Mouse (Mus musculus): ENCODE results near the gene Polr3e. TPM values are rescaled to one million over a fixed set of nuclear protein-coding genes. Genes with fewer than 3 reads are reported as not detected.

Polr3e gene
- polyA plus RNA-seq, 1 experiment from 2014 or later: 23.4 TPM

DNA sequence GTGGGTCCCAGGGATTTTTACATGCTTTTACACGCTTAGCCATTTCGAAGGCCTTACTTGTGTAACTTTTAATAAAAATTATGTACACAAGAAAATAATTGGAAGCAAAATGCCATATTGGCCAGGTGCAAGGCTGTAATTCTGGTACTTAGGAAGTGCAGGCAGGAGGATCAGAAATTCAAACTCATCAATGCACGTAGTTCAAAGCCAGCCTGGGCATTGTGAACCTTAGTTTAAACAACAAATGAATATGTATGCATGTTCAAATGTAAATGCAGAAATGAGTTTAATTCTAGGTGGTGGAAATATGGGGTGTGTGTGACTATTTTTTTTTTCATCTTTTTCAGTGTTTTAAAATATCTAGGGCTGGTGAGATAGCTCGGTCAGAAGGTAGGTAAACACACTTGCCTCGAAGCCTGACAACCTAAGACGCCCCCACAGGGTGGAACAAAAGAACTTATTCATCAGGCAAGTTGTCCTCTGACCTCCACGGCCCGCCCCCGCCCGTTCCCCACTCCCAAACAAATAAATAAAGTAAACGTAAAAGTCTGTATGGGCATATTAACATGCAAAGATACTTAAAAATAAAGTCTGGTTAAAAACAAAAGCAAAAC, 1.2 kb upstream of the Polr3e start:
- Histone ChIP-seq H3K9ac (replicated peaks) (no peak overlapping the region), H3K27ac (replicated peaks) (no peak overlapping the region), H3K36me3 (no peaks in the 10 kb centered on the region), H3K27me3 (replicated peaks) (no peaks in the 10 kb centered on the region), H3K4me1 (peaks cover 18% of the 10 kb centered on the region), H3K4me3 (replicated peaks) (no peak overlapping the region), H3K9me3 (replicated peaks) (no peaks in the 10 kb centered on the region), H3K4me2 (peak overlapping the region; percentile 72; the same call in 1 of the 2 replicates)
- ATAC-seq (ENCODE audit: low FRiP score): no peak
- WGBS: 24% methylated on average over 11 of the region's 11 CpGs

DNA sequence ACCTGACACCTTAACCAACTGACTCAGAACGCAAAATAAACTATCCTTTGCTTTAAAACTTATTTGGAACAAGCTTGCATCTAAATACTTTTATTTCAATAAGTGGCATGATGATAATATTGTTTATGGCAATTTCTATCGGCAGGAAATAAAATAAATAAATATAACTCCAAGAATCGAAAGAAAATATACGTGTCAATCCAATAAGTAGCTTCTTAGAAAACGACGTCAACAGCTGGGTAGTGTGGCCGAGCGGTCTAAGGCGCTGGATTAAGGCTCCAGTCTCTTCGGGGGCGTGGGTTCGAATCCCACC, 309 bp upstream of the Polr3e start:
- Histone ChIP-seq H3K4me3 (replicated peaks) (peak overlapping the region; percentile 97), H3K36me3 (no peaks in the 10 kb centered on the region), H3K4me1 (peaks cover 18% of the 10 kb centered on the region), H3K9me3 (replicated peaks) (no peaks in the 10 kb centered on the region), H3K9ac (replicated peaks) (no peak overlapping the region), H3K4me2 (peak overlapping the region; percentile 72), H3K27me3 (replicated peaks) (no peaks in the 10 kb centered on the region), H3K27ac (replicated peaks) (no peak overlapping the region)
- ATAC-seq (ENCODE audit: low FRiP score): no peak
- WGBS: 10% methylated on average over 12 of the region's 12 CpGs

DNA sequence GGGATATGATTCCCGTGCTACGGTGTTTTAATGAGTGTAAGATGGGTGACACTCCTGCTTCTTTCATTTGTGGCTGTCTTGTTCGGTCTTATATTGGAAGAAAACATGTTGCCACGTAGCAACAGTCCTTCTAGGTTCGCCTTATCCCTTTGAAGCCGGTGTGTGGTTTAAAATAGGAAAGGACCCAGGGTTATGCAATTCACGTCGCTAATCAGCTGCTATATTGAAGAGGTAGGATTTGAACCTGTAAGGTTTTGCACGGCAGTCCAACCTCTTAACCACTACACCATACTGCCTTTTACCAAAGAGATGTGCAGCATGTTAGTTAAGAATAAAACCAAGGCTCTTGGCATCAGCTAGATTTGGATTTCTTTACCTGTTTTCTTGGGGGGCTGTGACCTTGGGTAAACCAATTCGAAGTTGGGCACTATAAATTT, 1.0 kb downstream of the Polr3e start:
- H3K36me3 ChIP-seq: no peaks in the 10 kb centered on the region
- no peaks in the 10 kb centered on the region for H3K9me3 ChIP-seq (replicated peaks)
- peak overlapping the region; percentile 86 for H3K27ac ChIP-seq (replicated peaks)
- WGBS: 7% methylated on average over 10 of the region's 10 CpGs
- peak overlapping the region; percentile 72 for H3K4me2 ChIP-seq
- peaks cover 18% of the 10 kb centered on the region for H3K4me1 ChIP-seq
- peak overlapping the region; percentile 84 for H3K9ac ChIP-seq (replicated peaks)
- no peaks in the 10 kb centered on the region for H3K27me3 ChIP-seq (replicated peaks)
- peak overlapping the region; percentile 97 for H3K4me3 ChIP-seq (replicated peaks)
- peak; percentile 66 for ATAC-seq (ENCODE audit: low FRiP score)

DNA sequence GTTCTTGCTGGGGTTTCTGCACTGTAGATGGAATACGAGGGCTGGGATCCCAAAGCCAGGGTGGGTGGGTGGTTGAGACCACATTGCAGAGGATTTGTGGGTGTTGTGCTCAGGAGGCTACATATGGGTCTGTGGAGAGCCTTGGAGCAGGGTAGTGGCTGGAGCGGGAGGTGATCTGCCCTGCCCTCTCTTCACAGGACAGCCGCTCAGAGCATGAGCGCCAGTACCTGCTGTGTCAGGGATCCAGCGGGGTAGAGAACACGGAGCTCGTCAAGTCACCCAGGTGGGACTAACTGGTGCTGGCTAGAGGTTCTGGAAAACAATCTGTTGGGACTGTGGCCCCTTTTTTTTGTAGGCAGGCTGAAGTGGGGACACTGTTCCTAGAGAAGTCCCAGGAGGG, 15.6 kb downstream of the Polr3e start:
- no peak overlapping the region for H3K4me2 ChIP-seq
- H3K9me3 ChIP-seq (replicated peaks): no peaks in the 10 kb centered on the region
- peaks cover 88% of the 10 kb centered on the region for H3K36me3 ChIP-seq
- no peak overlapping the region for H3K4me3 ChIP-seq (replicated peaks)
- 96% methylated on average over 7 of the region's 7 CpGs for WGBS
- no peak overlapping the region for H3K9ac ChIP-seq (replicated peaks)
- no peak for ATAC-seq (ENCODE audit: low FRiP score)
- H3K4me1 ChIP-seq: no peaks in the 10 kb centered on the region
- no peak overlapping the region for H3K27ac ChIP-seq (replicated peaks)
- no peaks in the 10 kb centered on the region for H3K27me3 ChIP-seq (replicated peaks)

DNA sequence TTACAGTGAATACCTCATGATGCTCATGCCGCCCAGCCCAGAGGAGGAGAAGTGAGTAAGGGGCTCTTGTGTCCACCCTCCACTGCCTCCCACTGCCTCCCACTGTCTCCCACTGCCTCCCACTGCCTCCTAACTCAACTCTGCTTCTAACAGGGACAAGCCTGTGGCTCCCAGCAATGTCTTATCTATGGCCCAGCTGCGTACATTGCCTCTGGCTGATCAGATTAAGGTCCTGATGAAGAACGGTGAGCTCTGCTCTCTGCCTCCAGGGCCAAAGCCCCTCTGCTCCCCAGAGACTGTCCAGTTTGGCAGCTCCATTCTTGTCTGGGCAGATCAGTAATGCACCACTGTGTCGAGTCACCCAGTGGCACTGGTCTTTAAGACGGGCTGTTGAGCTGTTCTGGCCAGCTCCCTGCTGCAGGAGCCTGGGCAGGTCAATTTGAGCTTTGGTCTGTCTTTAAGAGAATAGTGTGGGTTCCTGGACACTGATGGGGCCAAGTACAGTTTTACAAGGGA, 16.2 kb downstream of the Polr3e start:
- Histone ChIP-seq H3K9me3 (replicated peaks) (no peaks in the 10 kb centered on the region), H3K9ac (replicated peaks) (no peak overlapping the region), H3K36me3 (peaks cover 88% of the 10 kb centered on the region), H3K27me3 (replicated peaks) (no peaks in the 10 kb centered on the region), H3K4me1 (no peaks in the 10 kb centered on the region), H3K4me3 (replicated peaks) (no peak overlapping the region), H3K4me2 (no peak overlapping the region), H3K27ac (replicated peaks) (no peak overlapping the region)
- ATAC-seq (ENCODE audit: low FRiP score): no peak
- 91% methylated on average over 4 of the region's 5 CpGs for WGBS

DNA sequence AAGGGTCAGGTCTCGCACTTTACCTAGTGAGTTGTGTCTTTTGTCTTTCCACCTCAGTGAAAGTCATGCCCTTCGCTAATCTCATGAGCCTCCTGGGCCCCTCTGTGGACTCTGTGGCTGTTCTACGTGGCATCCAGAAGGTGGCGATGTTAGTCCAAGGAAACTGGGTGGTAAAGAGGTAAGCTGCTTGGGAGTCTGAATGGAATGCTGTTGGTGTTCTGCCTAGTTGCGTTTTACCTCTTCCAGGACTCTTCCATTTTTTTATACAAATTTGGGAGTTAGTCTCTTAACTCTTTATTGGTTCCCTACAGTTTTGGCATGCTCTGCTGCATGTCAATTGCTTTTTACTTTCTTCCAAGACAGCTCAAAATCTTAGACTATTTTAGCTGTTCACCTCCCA, 17.2 kb downstream of the Polr3e start:
- Histone ChIP-seq H3K27me3 (replicated peaks) (no peaks in the 10 kb centered on the region), H3K27ac (replicated peaks) (no peak overlapping the region), H3K36me3 (peaks cover 88% of the 10 kb centered on the region), H3K4me1 (no peaks in the 10 kb centered on the region), H3K9ac (replicated peaks) (no peak overlapping the region), H3K9me3 (replicated peaks) (no peaks in the 10 kb centered on the region), H3K4me2 (no peak overlapping the region), H3K4me3 (replicated peaks) (no peak overlapping the region)
- 37% methylated on average over 5 of the region's 5 CpGs for WGBS
- ATAC-seq (ENCODE audit: low FRiP score): 0 out of 2 replicates have a peak, but pooled peaks have one; percentile 40

DNA sequence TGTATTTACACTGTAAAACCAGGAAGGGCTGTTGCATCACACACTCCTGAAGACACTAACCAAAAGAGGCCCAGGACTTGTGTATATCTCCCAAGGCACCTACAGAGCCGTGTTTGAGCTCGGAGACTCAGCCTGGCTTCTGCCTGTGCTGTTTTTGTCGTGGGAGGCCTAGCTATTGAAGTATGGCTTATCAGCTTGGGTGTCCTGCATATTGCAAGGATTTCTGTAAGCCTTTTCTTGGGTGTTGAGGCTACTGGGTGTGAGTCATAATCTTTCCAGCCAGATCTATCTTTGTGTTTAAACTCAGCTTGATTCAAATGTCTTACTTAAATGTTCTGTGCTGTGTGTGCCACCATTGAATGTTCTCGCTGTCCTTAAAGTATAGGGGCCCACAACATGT, 19.0 kb downstream of the Polr3e start:
- Histone ChIP-seq H3K4me1 (no peaks in the 10 kb centered on the region), H3K4me3 (replicated peaks) (no peak overlapping the region), H3K9ac (replicated peaks) (no peak overlapping the region), H3K4me2 (no peak overlapping the region), H3K27ac (replicated peaks) (no peak overlapping the region), H3K9me3 (replicated peaks) (no peaks in the 10 kb centered on the region), H3K36me3 (peaks cover 90% of the 10 kb centered on the region), H3K27me3 (replicated peaks) (no peaks in the 10 kb centered on the region)
- 91% methylated on average over 4 of the region's 4 CpGs for WGBS
- ATAC-seq (ENCODE audit: low FRiP score): no peak

DNA sequence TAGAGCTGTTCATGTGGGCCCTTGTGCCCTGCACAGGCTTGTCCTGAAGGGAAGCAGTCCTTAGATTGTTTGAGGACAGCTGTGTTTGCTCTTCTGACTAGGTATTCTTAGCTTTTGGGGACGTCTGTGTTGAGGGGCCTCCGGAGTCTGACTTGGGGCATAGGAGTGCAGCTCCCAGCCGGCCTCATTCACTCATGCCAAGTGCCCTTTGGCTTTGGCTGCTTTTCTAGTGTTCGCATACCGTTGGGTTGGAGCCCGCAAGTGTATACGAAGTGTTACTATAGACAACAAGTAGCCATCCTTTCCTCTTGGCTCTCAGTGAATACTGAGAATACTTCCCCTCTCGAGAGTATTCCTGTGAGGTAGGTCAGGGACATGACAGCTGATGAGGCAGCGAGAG, 20.7 kb downstream of the Polr3e start:
- H3K4me2 ChIP-seq: no peak overlapping the region
- H3K4me1 ChIP-seq: no peaks in the 10 kb centered on the region
- 81% methylated on average over 9 of the region's 9 CpGs for WGBS
- no peak overlapping the region for H3K9ac ChIP-seq (replicated peaks)
- peaks cover 83% of the 10 kb centered on the region for H3K36me3 ChIP-seq
- H3K27me3 ChIP-seq (replicated peaks): no peaks in the 10 kb centered on the region
- no peak for ATAC-seq (ENCODE audit: low FRiP score)
- no peak overlapping the region for H3K4me3 ChIP-seq (replicated peaks)
- H3K9me3 ChIP-seq (replicated peaks): no peaks in the 10 kb centered on the region
- no peak overlapping the region for H3K27ac ChIP-seq (replicated peaks)

DNA sequence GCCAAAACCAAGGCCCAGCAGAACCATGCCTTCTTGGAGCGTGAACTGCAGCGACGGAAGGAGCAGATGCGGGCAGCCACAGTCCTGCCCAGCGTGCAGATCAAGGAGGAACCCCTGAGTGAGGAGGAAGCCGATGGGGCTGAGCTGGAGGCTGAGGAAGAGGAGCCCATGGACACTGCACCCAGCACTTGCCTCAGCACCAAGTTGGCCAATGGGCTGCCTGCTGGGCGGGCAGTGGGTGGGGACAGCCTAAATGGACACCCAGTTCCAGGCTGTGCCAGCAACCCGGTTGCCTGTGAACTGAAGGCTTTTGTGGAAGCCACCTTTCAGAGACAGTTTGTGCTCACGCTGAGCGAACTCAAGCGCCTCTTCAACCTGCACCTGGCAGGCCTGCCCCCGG, 22.8 kb downstream of the Polr3e start:
- Histone ChIP-seq H3K27ac (replicated peaks) (no peak overlapping the region), H3K4me2 (no peak overlapping the region), H3K9ac (replicated peaks) (no peak overlapping the region), H3K9me3 (replicated peaks) (no peaks in the 10 kb centered on the region), H3K36me3 (peaks cover 79% of the 10 kb centered on the region), H3K27me3 (replicated peaks) (no peaks in the 10 kb centered on the region), H3K4me3 (replicated peaks) (no peak overlapping the region), H3K4me1 (no peaks in the 10 kb centered on the region)
- WGBS: 95% methylated on average over 12 of the region's 12 CpGs
- no peak for ATAC-seq (ENCODE audit: low FRiP score)

DNA sequence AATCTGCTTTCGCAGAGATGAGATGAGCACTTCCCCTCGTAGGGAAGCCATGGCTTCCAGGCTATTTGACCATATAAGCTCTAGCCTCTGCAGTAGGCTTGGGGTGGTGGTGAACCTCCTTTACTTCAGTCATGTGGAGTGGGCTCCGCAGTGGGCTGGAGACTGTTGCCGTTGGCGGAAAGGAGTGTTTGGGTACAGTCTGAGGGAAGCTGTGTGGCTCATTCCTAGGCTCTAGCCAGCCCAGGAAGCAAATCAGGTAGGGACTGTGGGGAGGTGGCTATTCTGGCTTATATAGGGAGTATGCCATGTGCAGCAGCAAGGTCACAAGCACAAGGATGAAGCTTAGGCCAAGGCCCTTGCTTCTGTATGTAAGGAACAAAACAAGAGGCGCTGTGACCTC, 23.7 kb downstream of the Polr3e start:
- no peak overlapping the region for H3K9ac ChIP-seq (replicated peaks)
- WGBS: 97% methylated on average over 6 of the region's 6 CpGs
- no peak overlapping the region for H3K4me2 ChIP-seq
- no peak overlapping the region for H3K27ac ChIP-seq (replicated peaks)
- H3K4me3 ChIP-seq (replicated peaks): no peak overlapping the region
- H3K36me3 ChIP-seq: peaks cover 79% of the 10 kb centered on the region
- ATAC-seq (ENCODE audit: low FRiP score): no peak
- no peaks in the 10 kb centered on the region for H3K27me3 ChIP-seq (replicated peaks)
- no peaks in the 10 kb centered on the region for H3K9me3 ChIP-seq (replicated peaks)
- H3K4me1 ChIP-seq: no peaks in the 10 kb centered on the region

DNA sequence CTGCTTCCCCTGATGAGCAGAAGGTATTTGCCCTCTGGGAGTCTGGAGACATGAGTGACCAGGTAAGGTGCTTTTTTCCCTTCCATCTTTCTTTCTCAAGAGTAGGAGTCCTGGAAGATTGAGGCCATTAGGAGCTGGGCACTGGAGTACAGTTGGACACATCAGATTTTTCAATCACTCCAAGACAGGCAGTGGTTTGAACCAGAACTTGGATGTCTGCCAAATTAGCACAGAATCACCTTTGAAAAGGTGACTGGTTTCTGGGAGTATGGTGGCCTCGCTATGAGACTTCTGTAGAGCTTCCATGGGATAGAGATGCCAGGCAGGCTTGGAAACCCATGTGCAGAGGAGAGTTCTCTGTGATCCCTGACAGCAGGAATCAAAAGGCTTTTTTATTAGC, 25.0 kb downstream of the Polr3e start:
- Histone ChIP-seq H3K4me2 (no peak overlapping the region), H3K27ac (replicated peaks) (no peak overlapping the region), H3K4me1 (no peaks in the 10 kb centered on the region), H3K36me3 (peaks cover 68% of the 10 kb centered on the region), H3K9me3 (replicated peaks) (no peaks in the 10 kb centered on the region), H3K27me3 (replicated peaks) (no peaks in the 10 kb centered on the region), H3K4me3 (replicated peaks) (no peak overlapping the region), H3K9ac (replicated peaks) (no peak overlapping the region)
- 96% methylated on average over 1 of the region's 1 CpGs for WGBS
- no peak for ATAC-seq (ENCODE audit: low FRiP score)

DNA sequence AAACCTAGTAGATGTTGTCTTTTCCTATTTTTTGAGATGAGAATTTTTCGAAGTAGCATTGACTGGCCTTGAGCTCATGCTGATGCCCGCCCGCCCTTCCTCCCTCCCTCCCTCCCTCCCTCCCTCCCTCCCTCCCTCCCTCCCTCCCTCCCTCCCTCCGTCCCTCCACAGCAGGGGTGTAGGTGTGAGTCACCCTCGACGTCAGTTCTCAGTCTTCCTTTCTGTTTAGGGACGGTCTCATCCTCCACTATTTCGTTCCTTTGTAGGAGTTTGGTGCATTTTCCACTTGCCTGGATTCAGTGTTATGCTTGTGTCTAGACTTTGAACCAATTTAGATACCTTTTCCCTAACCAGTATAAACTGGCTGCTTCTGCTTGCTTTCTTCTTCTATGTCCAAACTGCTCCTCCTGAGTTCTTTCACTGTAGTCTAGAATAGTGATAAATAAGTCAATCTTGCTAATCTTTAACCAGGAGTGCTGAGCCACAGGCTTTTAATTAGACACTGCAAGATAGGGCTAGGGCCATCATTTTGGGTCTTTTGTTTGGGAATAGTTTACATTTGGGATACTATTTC, 26.5 kb downstream of the Polr3e start:
- no peak overlapping the region for H3K9ac ChIP-seq (replicated peaks)
- no peak for ATAC-seq (ENCODE audit: low FRiP score)
- no peak overlapping the region for H3K4me3 ChIP-seq (replicated peaks)
- H3K4me2 ChIP-seq: no peak overlapping the region
- H3K36me3 ChIP-seq: peaks cover 58% of the 10 kb centered on the region
- no peaks in the 10 kb centered on the region for H3K9me3 ChIP-seq (replicated peaks)
- H3K27me3 ChIP-seq (replicated peaks): no peaks in the 10 kb centered on the region
- H3K4me1 ChIP-seq: no peaks in the 10 kb centered on the region
- no peak overlapping the region for H3K27ac ChIP-seq (replicated peaks)
- WGBS: 73% methylated on average over 7 of the region's 8 CpGs
